Mouse (Mus musculus) bone marrow, adult 2 months (tissue): ENCODE measurements at regions not wholly inside any gene's neighbourhood (a gene's known extent, or its start where the extent isn't known, plus 50 kb on each side); places are given as distances from the start of the nearest gene placed in this dataset.
A peak's percentile ranks its signal among the peaks of the same experiment; 100 is the strongest.

Source experiments
- H3K27ac ChIP-seq: fragments of 200-500 bp; 2 replicates; pipeline ENCODE4 v1.5.1; 2012; ENCODE audit warnings: low read depth, mild to moderate bottlenecking, control low read depth, inconsistent platforms, low read length; ENCODE audit not compliant: control insufficient read depth, poor library complexity, insufficient read depth
- H3K4me1 ChIP-seq: fragments of 200-500 bp; 2 replicates; pipeline ENCODE4 v1.6.1; 2011; ENCODE audit warnings: low read length; ENCODE audit not compliant: control insufficient read depth, insufficient read depth
- H3K4me3 ChIP-seq: fragments of 200-500 bp; replicated peaks from 2 replicates; pipeline ENCODE3; 2011; ENCODE audit warnings: mild to moderate bottlenecking, low read depth, low read length, control low read depth; ENCODE audit not compliant: control insufficient read depth
- CTCF ChIP-seq: fragments of 200-500 bp; IDR thresholded peaks from 2 replicates; pipeline ENCODE4 v1.5.1; 2011; ENCODE audit warnings: low read length, control low read depth; ENCODE audit not compliant: control insufficient read depth, insufficient read depth
- POLR2A ChIP-seq: fragments of 200-500 bp; IDR thresholded peaks from 2 replicates; pipeline ENCODE4 v1.6.1; 2011; ENCODE audit warnings: low read depth, mild to moderate bottlenecking, control low read depth, low read length, borderline replicate concordance; ENCODE audit not compliant: control insufficient read depth
- WGBS: fragments of 180-500 bp; shearing (Covaris S2); methylation state at CpG from one replicate; pipeline ENCODE4 v1.1.7; 2018; 5-methylcytosine and 5-hydroxymethylcytosine counted together

GRCm38 (mm10) chr4:53218291-53218640 lies 58.6 kb upstream of the Abca1 start:
- WGBS: 31% methylated on average over 5 of the region's 5 CpGs
- no peak overlapping the region for H3K27ac ChIP-seq

GRCm38 (mm10) chr4:53217608-53218290 lies 58.1 kb upstream of the Abca1 start:
- Histone ChIP-seq H3K27ac (peak overlapping the region; percentile 27; the same call in 1 of the 2 replicates), H3K4me3 (peak overlapping the region; percentile 63), H3K4me1 (no peaks in the 10 kb centered on the region; the same call in 1 of the 2 replicates)
- TF ChIP-seq CTCF (no peak), POLR2A (no peak)
- WGBS: 2% methylated on average over 38 of the region's 38 CpGs

More at GRCm38 (mm10) chr4:53218291-53218640, 58.6 kb upstream of the Abca1 start:
- no peaks in the 10 kb centered on the region; the same call in 1 of the 2 replicates for H3K4me1 ChIP-seq
- H3K4me3 ChIP-seq: peak overlapping the region; percentile 63
- TF ChIP-seq POLR2A (no peak), CTCF (no peak)

- no peak overlapping the region for H3K4me3 ChIP-seq
- TF ChIP-seq CTCF (no peak), POLR2A (no peak)
- no peak overlapping the region for H3K27ac ChIP-seq
- H3K4me1 ChIP-seq: no peaks in the 10 kb centered on the region
- 70% methylated on average over 4 of the region's 4 CpGs for WGBS
Measured at GRCm38 (mm10) chr4:53212541-53212940, 52.8 kb upstream of the Abca1 start.

GRCm38 (mm10) chr4:53210685-53211084 lies 51.0 kb upstream of the Abca1 start:
- no peaks in the 10 kb centered on the region for H3K4me1 ChIP-seq
- no peak for TF ChIP-seq POLR2A
- no peak for TF ChIP-seq CTCF
- 39% methylated on average over 3 of the region's 3 CpGs for WGBS
- no peak overlapping the region for H3K27ac ChIP-seq
- no peak overlapping the region for H3K4me3 ChIP-seq
